Mouse (Mus musculus): ENCODE measurements at regions not wholly inside any gene's neighbourhood (a gene's known extent, or its start where the extent isn't known, plus 50 kb on each side); places are given as distances from the start of the nearest gene placed in this dataset.

GRCm38 (mm10) chr5:63137957-63138356 is 324.3 kb downstream of the Dthd1 start:
- TF ChIP-seq CTCF (conservative IDR thresholded peaks at IDR 0.05 in 1 of 2, IDR thresholded peaks at IDR 0.05 in 1 of 2; ENCODE audit: low read depth in 2 of 2, low read length in 2 of 2): no peak
- TF ChIP-seq EP300 (IDR thresholded peaks at IDR 0.05; ENCODE audit: low read length): no peak
- no peak for TF ChIP-seq MEF2A (IDR thresholded peaks at IDR 0.05; ENCODE audit: borderline replicate concordance, low read depth, low read length)
- no peak for TF ChIP-seq ZC3H11A (IDR thresholded peaks at IDR 0.05; ENCODE audit: low read depth, low read length)
- no peak for TF ChIP-seq HCFC1 (IDR thresholded peaks at IDR 0.05; ENCODE audit: low read depth, low read length)
- TF ChIP-seq ZMIZ1 (IDR thresholded peaks at IDR 0.05; ENCODE audit: low read depth, low read length): no peak
- TF ChIP-seq TCF12 (IDR thresholded peaks at IDR 0.05; ENCODE audit: low read depth, low read length): no peak
- TF ChIP-seq POLR2A (IDR thresholded peaks at IDR 0.05; ENCODE audit: low read depth, low read length): no peak
- TF ChIP-seq SMC3 (IDR thresholded peaks at IDR 0.05; ENCODE audit: low read depth, low read length): no peak

All from CH12.LX (cell line).